Mouse (Mus musculus) NIH3T3 (cell line): ENCODE data around the gene Gm15155.
A peak's percentile ranks its signal among the peaks of the same experiment; 100 is the strongest.
"Not testable (repeated sequence)": the region's sequence is repeated elsewhere in the genome, so short reads cannot be mapped to it uniquely, and the experiment has no call there.

Experiments used
- DNase-seq: peaks from one replicate; pipeline ENCODE4 v3.0.0-alpha.2; 2012; ENCODE audit warnings: low read depth

The Gm15155 gene

GRCm38 (mm10) chrX:156009756-156010155 lies 385.2 kb downstream of the Gm15155 start:
- no peak for DNase-seq

- DNase-seq = peak; percentile 51
These were observed 531.2 kb downstream of the Gm15155 start for GRCm38 (mm10) chrX:156155776-156156175.

GRCm38 (mm10) chrX:156171587-156171986 lies 547.0 kb downstream of the Gm15155 start:
- no peak for DNase-seq

GRCm38 (mm10) chrX:156303806-156304205 lies 679.3 kb downstream of the Gm15155 start:
- DNase-seq = not testable (repeated sequence)
